Mouse (Mus musculus): ENCODE data around the gene B3galt4. TPM values are rescaled to one million over a fixed set of nuclear protein-coding genes. Genes with fewer than 3 reads are reported as not detected.

Gene B3galt4
- polyA plus RNA-seq, 1 experiment: 9.9 TPM

DNA sequence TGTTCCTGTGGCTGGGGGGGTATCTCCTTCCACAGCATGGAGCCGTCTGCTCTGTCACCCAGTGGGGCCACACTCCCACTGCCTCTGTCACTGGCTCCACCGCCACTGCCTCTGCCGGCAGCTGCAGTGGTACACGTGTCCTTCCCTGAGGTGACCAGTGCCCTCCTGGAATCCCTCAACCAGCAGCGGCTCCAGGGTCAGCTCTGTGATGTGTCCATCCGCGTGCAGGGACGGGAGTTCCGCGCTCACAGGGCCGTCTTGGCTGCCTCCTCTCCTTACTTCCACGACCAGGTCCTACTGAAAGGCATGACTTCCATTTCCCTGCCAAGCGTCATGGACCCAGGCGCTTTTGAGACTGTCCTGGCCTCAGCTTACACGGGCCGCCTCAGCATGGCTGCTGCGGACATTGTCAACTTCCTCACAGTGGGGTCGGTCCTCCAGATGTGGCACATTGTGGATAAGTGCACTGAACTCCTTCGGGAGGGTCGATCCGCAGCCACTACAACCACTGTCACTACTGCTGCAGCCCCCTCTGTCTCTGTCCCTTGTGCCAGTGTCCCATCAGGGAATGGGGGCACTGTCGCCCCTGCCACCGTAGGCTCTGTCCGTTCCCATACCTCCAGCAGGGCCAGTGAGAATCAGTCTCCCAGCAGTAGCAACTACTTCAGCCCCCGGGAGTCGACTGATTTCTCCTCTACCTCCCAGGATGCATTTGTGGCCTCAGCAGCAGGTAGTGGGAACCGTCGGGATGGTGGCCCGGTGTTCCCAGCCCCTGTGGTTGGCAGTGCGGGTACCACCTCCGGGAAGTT, 34.2 kb downstream of the B3galt4 start:
- TF ChIP-seq CTCF (IDR thresholded peaks at IDR 0.05; ENCODE audit: borderline replicate concordance, extremely low read depth, insufficient read depth, insufficient read length): no peak
- no peak for TF ChIP-seq POLR2A (IDR thresholded peaks at IDR 0.05; ENCODE audit: borderline replicate concordance, extremely low read depth, insufficient read depth, insufficient read length, poor library complexity, severe bottlenecking)
- no peak for DNase-seq (ENCODE audit: low read depth)

DNA sequence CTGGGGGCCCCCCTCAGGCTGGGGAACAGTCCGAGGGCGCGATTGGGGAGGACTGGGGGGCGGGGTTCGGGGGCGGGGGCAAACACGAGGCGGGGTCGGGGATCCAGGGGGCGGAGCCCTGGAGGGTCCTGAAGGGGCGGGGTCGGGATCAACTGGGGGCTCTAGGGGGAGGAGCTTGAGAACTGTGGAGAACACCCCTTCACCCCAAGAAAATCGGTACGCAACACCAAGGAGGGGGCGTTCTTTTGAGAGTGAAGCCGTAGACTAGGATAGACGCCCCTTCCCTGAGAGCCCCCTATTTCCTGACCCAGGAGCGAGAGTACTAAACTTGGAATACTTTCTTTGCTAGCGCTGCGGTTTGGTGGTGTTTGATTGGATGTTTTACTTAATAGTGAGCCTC, 35.0 kb downstream of the B3galt4 start:
- no peak for DNase-seq (ENCODE audit: low read depth)
- TF ChIP-seq CTCF (IDR thresholded peaks at IDR 0.05; ENCODE audit: borderline replicate concordance, extremely low read depth, insufficient read depth, insufficient read length): no peak
- no peak for TF ChIP-seq POLR2A (IDR thresholded peaks at IDR 0.05; ENCODE audit: borderline replicate concordance, extremely low read depth, insufficient read depth, insufficient read length, poor library complexity, severe bottlenecking)

- TF ChIP-seq CTCF (IDR thresholded peaks at IDR 0.05; ENCODE audit: borderline replicate concordance, extremely low read depth, insufficient read depth, insufficient read length) (no peak), POLR2A (IDR thresholded peaks at IDR 0.05; ENCODE audit: borderline replicate concordance, extremely low read depth, insufficient read depth, insufficient read length, poor library complexity, severe bottlenecking) (no peak)
- DNase-seq (ENCODE audit: low read depth): peak; percentile 100
Measured at GRCm38 (mm10) chr17:33915671-33916250, 35.5 kb downstream of the B3galt4 start, which contains the start of the genes Tapbp and Zbtb22. TSS of gene Tapbp (plus strand) at chr17:33915899. TSS of gene Zbtb22 (plus strand) at chr17:33915904.

DNA sequence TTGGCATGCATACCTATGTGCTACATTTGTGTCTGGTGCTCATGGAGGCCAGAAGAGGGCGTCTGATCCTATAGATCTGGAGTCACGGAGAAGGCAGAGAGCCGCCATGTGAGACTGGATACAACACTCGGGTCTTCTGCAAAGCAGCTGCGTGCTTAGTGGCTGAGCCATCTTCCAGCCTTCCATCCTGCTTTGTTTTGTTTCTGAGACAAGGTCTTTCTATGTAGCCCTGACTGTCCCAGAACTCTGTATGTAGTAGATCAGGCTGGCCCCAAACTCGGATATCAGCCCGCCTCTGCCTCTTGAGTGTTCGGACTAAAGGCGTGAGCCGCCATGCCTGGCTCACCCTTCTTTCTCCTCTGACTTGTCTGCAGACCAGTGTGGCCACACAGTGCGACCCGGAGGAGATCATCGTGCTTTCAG, 36.3 kb downstream of the B3galt4 start:
- DNase-seq (ENCODE audit: low read depth): peak; percentile 19
- TF ChIP-seq POLR2A (IDR thresholded peaks at IDR 0.05; ENCODE audit: borderline replicate concordance, extremely low read depth, insufficient read depth, insufficient read length, poor library complexity, severe bottlenecking) (no peak), CTCF (IDR thresholded peaks at IDR 0.05; ENCODE audit: borderline replicate concordance, extremely low read depth, insufficient read depth, insufficient read length) (no peak)

- DNase-seq (ENCODE audit: low read depth): no peak
- TF ChIP-seq CTCF (IDR thresholded peaks at IDR 0.05; ENCODE audit: borderline replicate concordance, extremely low read depth, insufficient read depth, insufficient read length) (no peak), POLR2A (IDR thresholded peaks at IDR 0.05; ENCODE audit: borderline replicate concordance, extremely low read depth, insufficient read depth, insufficient read length, poor library complexity, severe bottlenecking) (no peak)
Measured at GRCm38 (mm10) chr17:33913905-33914304, 37.4 kb downstream of the B3galt4 start.

DNA sequence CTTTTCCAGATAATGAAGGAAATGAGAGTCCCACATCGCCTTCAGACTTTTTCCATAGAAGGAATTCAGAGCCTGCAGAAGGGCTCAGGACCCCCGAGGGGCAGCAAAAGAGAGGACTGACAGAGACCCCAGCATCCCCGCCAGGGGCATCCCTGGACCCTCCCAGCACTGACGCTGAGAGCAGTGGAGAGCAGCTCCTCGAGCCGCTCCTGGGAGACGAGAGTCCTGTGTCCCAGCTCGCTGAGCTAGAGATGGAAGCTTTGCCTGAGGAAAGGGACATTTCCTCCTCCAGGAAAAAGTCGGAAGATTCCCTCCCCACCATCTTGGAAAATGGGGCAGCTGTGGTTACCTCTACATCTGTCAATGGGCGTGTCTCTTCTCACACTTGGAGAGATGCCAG, 38.0 kb downstream of the B3galt4 start:
- TF ChIP-seq POLR2A (IDR thresholded peaks at IDR 0.05; ENCODE audit: borderline replicate concordance, extremely low read depth, insufficient read depth, insufficient read length, poor library complexity, severe bottlenecking) (no peak), CTCF (IDR thresholded peaks at IDR 0.05; ENCODE audit: borderline replicate concordance, extremely low read depth, insufficient read depth, insufficient read length) (no peak)
- DNase-seq (ENCODE audit: low read depth): no peak

- TF ChIP-seq CTCF (IDR thresholded peaks at IDR 0.05; ENCODE audit: borderline replicate concordance, extremely low read depth, insufficient read depth, insufficient read length) (no peak), POLR2A (IDR thresholded peaks at IDR 0.05; ENCODE audit: borderline replicate concordance, extremely low read depth, insufficient read depth, insufficient read length, poor library complexity, severe bottlenecking) (no peak)
- DNase-seq (ENCODE audit: low read depth): no peak
Measured at GRCm38 (mm10) chr17:33911813-33912414, 39.4 kb downstream of the B3galt4 start.

DNA sequence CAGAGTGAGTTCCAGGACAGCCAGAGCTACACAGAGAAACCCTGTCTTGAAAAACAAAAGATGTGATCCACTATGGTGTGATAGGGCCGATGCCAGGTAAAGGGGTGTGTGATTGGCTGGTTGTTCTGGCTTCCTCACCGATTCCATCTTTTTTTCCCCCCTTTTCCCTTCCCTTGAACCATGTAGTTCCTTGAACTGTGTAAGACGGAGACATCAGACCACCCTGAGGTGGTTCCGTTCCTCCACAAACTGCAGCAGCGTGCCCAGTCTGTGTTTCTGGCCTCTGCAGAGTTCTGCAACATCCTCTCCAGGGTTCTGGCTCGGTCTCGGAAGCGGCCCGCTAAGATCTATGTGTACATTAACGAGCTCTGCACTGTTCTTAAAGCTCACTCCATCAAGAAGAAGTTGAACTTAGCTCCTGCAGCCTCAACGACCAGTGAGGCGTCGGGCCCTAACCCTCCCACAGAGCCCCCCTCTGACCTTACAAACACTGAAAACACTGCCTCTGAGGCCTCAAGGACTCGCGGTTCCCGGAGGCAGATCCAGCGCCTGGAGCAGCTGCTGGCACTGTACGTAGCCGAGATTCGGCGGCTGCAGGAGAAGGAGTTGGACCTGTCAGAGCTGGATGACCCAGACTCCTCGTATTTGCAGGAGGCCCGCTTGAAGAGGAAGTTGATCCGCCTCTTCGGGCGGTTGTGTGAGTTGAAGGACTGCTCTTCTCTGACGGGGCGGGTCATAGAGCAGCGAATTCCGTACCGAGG, 40.1 kb downstream of the B3galt4 start:
- DNase-seq (ENCODE audit: low read depth): no peak
- TF ChIP-seq CTCF (IDR thresholded peaks at IDR 0.05; ENCODE audit: borderline replicate concordance, extremely low read depth, insufficient read depth, insufficient read length) (no peak), POLR2A (IDR thresholded peaks at IDR 0.05; ENCODE audit: borderline replicate concordance, extremely low read depth, insufficient read depth, insufficient read length, poor library complexity, severe bottlenecking) (no peak)

- DNase-seq (ENCODE audit: low read depth): no peak
- TF ChIP-seq CTCF (IDR thresholded peaks at IDR 0.05; ENCODE audit: borderline replicate concordance, extremely low read depth, insufficient read depth, insufficient read length) (no peak), POLR2A (IDR thresholded peaks at IDR 0.05; ENCODE audit: borderline replicate concordance, extremely low read depth, insufficient read depth, insufficient read length, poor library complexity, severe bottlenecking) (no peak)
Measured at GRCm38 (mm10) chr17:33910346-33911051, 40.8 kb downstream of the B3galt4 start.

DNA sequence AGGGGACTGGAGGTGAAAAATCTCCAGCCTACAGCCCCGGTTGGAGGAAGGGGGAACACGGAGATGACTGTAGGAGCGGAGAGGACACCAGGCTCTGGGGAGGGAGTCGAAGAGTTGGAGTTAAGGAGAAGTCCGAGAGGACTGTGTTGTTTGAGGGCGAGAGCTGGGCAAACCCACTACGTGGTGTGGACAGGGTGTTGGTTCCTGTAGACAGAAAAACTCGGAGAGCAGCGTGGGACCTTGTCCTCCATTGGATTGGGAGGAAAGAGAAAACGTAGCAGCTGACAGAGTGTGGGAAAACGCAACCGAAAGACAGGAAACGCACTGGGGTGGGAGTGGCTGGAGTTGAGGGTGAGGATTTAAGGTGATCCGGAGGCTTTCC, 41.4 kb downstream of the B3galt4 start:
- TF ChIP-seq POLR2A (IDR thresholded peaks at IDR 0.05; ENCODE audit: borderline replicate concordance, extremely low read depth, insufficient read depth, insufficient read length, poor library complexity, severe bottlenecking) (no peak), CTCF (IDR thresholded peaks at IDR 0.05; ENCODE audit: borderline replicate concordance, extremely low read depth, insufficient read depth, insufficient read length) (no peak)
- no peak for DNase-seq (ENCODE audit: low read depth)
